Mouse (Mus musculus) cerebellum, adult 9-10 months (tissue): ENCODE measurements at regions not wholly inside any gene's neighbourhood (a gene's known extent, or its start where the extent isn't known, plus 50 kb on each side); places are given as distances from the start of the nearest gene placed in this dataset.

Experiments
- DNase-seq: peaks from one replicate; pipeline ENCODE4 v3.0.0; 2022

DNA sequence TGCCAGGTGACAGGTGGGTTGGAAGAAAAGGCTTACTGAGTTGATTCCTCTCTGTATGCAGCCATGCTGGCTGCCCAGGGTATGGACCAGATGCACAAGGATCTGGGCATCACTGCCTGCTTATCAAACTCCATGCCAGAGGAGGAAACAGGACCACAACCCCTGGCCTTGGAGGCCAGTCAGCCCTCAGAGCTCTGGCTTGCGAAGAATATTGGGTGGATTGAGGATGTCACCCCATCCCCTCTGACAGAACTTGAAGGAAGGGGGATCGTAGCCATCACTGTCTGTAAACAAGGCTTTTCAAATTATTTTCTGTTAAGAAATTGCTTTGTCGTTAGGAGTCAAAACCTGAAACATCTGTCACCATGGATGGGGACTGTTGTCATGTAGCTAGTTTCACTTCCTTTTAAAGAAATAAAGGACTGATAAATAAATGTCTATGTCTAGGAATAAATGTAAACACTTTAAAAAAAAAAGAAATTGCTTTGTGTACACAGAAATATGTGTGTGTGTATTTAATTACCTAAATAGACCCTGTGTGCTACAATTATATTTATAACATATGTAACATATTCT, 55.0 kb upstream of the Tbl1xr1 start:
- DNase-seq: no peak

GRCm38 (mm10) chr3:22022418-22022817, 54.0 kb upstream of the Tbl1xr1 start:
- DNase-seq: peak; percentile 7

DNA sequence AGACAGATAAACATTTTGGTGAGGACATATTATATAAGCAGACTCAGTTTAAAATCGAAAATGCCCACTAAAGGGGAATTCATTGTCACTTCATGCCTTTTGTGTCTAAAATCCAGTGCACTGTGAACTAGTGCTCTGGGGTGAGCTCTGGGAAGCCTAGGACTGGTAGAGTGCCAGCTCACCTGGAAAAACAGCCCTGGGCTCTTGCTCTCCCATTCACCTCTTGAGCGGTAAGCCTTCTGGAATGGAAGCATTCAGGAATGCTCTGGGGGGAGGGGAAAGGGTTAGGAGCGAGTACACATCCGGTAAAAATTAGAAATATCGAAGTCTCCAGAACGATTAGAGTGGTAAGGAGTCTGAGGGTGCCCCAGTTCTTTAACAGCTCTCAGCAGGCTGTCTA, 53.4 kb upstream of the Tbl1xr1 start:
- no peak for DNase-seq

- peak; percentile 19 for DNase-seq
Observed at GRCm38 (mm10) chr3:22023551-22023950, 52.9 kb upstream of the Tbl1xr1 start.

DNA sequence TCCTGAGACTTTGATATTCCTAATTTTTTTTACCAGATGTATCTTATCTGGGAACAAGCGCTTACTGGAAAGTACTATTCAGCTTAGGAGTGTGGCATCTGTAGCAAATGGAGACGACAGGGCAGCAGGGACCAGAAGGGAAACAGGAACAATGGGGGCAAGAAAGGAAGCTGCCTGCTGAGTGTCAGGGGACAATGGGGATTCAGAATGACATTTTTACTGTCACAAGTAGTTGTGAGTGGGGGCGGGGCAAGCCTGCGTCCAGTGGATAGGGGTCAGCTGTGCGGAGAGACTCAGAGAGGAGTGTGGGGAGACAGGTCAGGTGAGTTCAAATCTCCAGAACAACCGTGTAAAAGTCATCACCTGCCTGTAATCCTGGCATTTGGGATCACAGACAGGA, 52.3 kb upstream of the Tbl1xr1 start:
- no peak for DNase-seq

DNA sequence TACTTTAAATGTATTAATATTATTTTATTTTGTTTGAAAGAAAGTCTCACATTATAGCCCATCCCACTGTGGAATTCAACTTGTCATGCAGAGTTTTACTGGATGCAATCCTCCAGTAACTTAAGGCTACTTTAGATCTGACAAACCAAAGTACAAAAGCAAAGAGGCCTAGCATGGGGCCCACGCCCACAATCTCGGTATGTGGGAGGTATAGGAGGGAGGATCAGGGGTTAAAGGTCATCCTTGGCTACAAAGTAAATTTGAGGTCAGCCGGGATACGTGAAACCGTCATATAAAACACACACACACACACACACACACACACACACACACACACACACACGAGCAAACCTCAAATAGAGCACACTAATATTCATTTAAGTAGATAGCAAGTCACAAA, 51.3 kb upstream of the Tbl1xr1 start:
- no peak for DNase-seq

- DNase-seq: no peak
Observed at GRCm38 (mm10) chr3:22025615-22026014, 50.8 kb upstream of the Tbl1xr1 start.
